Mouse (Mus musculus) cerebellum, adult 9-10 months (tissue): ENCODE measurements around the gene Slco4a1.
A peak's percentile ranks its signal among the peaks of the same experiment; 100 is the strongest.

Source experiments
- DNase-seq: peaks from one replicate; pipeline ENCODE4 v3.0.0; 2022

Slco4a1 gene

DNA sequence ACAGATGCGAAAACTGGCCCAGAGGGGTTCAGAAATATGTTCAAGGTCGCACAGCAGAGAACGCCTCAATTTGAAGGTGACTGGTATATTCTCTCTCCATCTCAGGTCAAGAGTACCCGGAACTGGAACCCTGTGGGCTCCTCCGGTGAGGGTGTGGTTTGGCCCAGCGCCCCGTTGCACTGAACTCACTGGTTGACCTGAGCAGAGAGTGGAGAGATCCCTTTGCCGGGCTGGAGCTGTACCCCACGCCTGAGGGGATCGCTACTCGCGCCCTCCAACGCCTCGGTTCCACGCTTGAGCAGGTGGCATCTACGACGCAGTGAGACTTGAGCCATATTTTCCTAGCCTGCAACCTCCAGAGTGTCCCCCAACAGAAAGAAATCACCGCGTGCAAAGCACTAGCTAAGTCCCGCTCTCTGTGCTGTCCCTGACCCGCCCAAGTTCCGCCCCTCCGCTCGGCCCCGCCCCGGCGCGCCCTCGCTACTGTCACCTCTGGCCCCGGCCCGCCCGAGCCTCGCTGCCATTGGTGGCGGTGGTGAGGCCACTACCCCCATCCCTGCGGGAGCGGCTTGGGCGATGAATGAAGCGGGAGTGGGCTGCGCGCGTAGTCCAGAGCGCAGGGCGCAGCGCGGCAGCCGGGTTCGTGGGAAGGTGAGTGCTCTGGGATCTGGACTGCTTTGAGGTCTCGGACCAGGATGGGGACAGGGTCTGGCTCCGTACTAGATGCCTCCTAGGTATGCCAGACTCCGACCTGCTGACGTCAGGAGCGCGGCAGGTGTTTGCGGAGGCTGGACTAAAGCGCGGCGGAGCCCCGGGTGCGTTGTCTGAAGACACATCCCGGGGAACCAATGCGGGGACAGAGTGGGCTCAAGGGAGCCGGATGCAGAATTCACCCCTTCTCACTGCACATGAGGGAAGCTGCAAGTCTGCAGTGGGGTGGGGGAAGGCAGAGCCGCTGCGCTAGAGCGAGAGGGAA lies at the start of gene Slco4a1:
TSS of gene Slco4a1 (plus strand) at position 523 of the 976 bp plus-strand sequence.
- peak; percentile 90 for DNase-seq

DNA sequence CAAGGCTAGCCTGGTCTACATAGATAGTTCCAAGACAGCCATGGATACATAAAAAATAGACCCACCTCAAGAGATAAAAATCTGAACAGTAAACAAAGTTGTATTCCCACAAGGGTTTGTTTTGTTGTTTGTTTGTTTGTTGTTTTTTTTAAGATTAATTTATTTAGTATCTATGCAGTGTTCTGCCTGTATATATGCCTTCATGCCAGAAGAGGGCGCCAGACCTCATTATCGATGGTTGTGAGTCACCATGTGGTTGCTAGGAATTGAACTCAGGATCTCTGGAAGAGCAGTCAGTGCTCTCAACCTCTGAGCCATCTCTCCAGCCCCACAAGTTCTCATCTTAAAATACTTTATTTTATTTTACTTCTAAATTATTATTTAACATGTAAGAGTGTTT lies 47.6 kb upstream of the Slco4a1 start:
- DNase-seq: no peak

DNA sequence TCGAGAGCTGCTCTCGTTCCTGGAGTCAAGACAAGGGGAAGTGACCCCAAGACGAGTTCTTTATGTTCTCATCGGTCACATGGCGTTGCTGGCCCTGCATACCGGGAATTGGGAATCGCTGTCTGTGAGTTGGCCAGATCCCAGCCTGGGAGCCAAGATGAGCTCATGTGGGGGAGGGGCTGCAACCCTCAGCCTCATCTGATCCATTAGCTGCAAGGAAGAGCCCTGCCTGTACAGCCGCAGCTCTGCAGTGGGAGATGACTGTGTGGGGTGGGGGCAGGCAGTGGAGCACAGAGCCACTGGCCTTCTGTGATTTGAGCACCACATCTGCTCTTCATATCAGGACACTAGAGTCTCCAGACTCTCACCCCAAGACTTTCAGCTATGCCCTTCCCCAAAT lies 45.6 kb upstream of the Slco4a1 start:
- DNase-seq: no peak

DNA sequence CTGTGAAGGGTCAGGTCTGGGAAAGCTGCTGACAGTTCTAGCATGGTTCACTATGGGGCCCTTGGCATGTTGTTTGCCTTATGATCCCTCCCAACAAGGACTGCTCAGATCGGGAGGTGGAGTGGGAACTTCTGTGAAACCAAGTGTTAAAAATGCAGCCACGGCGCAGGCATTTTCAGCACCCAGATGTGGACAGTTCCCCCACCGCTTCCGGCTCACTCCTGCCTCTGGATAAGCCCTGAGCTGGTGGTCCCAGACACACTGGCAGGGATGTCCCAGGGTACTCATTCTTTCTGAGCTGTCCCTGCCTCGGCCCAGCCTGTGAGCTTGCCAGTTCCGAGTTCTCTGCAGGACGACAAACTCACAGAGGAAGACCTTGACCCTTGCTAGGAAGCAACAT lies 45.0 kb upstream of the Slco4a1 start:
- DNase-seq: no peak

DNA sequence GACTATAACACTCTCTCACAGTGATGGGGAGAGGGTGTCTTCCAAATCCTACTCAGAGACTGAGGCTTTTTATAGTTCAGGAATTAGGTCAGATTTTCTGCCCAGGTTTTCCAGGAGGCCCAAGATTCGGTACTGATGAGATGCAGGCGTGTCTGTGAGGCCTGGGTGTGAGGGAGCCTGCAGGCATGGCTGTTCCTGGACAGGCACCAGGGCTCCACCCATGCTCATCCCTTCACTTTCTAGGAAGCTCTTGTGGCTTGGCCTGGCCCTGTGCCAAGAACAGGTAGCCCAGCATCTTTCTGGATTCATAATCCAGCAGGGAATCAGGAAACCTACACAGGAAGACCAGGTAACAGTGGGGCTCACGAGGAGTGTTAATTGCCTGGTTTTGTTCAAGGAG lies 40.4 kb upstream of the Slco4a1 start:
- no peak for DNase-seq

DNA sequence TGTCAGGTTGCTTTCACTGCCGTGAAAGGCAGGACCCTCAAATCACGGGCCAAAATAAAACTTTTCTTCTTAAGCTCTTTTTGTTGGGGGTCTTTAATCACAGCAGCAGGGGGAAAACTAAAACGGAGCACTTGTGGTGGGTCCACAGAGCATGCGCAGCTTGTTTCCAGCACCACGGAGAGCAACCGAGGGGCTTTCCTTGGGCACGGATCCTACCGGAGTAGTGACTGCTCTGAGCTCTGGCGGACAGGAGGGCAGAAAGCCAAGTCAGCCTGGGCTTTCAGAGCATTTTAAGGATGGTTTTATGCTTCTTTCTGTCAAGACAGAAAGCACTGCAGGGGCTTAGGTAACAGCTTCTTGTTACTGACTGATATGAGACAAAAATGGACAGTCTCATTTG lies 38.3 kb upstream of the Slco4a1 start:
- no peak for DNase-seq

DNA sequence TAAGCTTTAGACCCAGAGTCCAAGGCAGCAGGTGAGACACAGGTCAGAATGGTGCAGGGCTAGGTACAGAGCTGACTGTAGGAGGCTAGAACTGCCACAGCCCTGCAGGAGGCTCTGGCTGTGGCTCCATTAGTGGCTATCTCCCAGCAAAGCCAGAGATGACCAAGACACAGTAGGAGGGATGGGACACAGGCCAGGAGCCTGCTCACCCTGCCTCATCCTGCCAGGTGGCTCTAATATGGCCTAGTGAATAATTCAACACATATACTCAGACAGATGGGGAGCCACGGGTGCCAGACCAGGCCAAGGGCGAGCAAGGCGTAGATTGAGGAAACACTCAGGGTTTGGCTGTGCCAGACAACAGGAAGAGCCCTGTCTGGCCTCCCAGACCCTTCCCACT lies 35.4 kb upstream of the Slco4a1 start:
- peak; percentile 88 for DNase-seq

DNA sequence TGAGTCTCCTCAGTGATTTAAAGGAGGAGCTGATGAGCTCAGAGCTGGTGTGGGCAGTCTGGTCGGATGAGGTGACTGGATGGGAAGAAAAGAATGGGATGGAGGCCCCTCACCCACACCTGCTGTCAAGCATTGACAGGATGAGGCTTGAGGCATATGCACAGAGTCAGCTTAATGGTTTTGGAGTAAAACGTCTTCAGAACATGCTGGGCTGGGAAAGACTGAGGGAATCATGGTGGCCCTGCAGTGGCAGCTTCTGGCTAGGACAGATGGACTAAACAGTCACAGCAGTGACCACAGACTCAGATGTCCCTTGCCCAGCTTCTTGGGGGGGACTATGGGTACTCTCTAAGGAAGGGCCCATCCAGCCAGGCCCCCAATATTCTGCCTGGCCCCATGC lies 30.9 kb upstream of the Slco4a1 start:
- DNase-seq: no peak

DNA sequence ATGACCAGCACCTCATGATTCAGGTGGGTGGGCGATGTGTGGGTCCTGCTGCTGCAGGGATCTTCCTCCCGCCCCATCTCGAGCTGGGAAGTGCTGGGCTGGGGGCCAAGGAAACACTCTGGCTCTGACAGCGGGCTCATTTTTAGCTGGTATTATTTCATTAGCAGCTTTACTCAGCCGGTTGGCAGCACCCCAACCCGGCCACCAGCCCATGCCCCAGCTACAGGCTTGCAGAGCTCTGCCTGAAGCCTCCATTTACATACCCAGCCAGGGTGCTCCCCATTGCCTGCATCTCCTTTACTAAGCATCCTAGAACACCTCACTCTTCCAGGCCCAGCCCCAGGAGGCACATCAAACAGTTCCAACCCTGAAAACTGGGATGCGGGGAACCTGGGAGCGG lies 29.0 kb upstream of the Slco4a1 start:
- peak; percentile 21 for DNase-seq

DNA sequence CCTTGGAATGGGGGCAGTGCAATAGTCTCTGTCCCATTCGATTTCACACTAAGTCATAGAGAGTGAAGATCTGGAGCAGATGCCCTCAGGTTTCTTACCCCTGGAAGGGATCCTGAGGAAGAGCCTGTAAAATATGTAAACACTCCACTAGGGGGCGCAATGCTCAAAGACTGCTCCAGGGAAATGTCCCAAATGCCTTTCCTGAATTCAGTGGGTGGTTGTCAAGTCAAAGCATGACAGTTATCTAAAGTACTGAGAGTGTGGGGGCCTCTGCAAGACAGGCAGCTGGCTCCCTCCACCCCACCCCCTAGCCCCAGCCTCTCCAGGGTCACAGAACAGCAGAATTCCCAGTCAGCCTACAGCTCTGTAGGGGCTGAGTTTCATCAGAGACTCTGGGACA lies 27.7 kb upstream of the Slco4a1 start:
- DNase-seq: peak; percentile 31

DNA sequence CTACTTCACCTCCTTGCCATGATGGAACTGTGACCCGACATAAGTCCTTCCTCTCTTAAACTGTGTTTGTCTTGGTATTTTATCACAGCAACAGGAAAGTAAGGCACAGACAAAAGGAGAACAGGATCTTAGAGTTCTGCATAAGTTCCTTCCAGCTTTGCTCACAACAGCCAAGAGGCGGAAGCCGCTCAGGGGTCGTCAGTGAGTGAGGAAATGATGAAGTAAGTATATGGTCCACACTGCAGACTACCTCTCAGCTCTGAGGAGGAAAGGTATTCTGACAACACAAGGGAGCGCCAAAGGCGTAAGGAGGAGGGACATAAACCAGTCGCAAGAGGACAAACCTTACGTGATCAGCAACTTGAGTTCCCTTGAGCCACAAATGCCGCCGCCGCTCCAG lies 25.4 kb upstream of the Slco4a1 start:
- DNase-seq: no peak

DNA sequence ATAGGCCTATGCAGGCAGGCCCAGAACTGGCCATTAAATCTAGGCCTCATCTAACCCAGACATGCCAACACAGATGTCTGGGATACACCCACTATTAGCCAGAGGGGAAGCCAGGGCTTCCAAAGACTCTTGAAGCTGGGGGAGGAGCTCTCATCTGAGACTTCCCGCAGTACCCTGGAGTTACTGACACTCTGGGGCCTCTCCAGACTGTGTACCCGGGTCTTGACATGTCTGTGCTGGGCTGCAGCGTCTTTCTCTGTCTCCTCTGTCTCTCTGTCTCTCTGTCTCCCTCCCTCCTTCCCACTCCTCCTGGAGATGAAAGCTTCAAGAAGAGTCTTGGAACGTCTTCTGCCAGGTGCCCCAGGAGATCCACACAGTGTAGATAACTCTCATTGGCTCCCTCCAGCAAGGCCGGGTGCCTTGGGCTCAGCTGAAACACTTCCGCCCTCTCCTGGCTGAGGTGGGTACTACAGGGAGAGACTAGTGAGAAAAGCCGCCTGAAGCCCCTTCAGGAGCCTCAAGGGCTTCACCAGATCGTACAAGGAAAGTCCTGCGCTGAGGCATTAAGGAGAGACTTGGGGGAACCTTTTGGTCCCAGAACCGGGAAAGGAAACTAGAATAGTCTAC lies 23.9 kb upstream of the Slco4a1 start:
- DNase-seq: peak; percentile 77

DNA sequence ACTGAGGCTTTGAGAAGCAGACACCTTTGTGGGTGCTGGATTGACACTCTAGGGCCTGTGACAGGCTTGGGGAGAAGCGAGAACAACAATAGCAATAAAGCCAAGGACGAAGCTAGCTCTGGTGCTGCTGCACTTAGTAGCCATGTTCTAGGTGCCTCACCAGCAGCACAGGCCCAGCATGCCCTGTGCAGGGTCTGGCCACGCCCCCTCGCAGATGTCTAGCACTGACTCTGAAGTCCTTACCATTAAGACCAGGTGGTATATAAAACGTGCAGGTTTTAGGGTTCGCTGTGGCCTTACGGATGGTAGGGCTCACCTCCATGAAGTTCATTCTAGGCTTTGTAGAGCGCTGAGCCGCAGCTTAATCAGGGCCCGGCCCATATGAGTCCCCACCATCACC lies 23.3 kb upstream of the Slco4a1 start:
- DNase-seq: no peak

DNA sequence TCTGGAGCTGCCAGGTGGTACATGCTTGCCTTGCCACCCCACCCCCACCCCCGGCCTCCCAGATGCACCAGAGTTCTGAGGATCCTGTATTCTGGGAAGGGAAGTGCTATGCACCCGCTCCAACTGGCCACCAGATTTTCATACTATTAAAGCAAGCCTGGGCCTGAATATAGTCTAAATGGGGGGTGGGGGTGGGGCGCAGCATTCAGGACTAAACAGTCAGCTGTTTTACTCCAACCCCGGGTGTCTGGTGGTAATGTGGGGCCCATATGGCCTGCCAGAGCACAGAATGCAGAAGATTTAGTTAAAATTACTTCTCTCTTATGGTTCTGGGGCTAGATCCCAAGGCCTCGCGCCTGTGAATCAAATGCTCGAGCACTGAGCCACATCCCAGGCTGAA lies 22.7 kb upstream of the Slco4a1 start:
- DNase-seq: no peak

DNA sequence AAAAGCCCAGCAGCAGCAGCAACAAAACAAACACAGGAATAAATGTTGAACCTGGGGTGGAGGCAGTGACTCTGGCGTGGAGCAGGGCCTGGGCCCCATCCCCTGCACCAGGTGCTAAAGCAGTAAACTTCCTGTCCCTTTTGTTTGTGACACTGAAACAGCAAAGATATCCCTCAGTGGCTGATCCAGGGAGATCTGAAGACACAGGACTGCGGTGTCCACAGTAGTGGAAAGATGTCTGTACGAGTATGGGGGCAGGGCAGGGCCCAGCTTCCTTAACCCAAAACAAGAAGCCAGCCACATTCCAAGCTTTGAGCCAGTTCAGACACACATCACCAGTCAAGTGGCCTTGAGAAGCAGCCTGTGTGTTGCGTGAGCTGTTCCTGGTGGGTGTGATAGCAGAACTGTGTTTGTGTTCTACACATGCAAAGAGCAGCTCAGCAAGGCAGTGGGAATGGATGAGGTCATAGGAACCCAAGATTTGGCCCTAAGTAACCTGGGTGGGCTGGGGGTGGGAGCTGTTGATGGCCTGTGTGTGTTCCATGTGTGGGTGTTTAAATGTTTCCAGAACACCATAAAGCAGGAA lies 20.6 kb upstream of the Slco4a1 start:
- DNase-seq: no peak

DNA sequence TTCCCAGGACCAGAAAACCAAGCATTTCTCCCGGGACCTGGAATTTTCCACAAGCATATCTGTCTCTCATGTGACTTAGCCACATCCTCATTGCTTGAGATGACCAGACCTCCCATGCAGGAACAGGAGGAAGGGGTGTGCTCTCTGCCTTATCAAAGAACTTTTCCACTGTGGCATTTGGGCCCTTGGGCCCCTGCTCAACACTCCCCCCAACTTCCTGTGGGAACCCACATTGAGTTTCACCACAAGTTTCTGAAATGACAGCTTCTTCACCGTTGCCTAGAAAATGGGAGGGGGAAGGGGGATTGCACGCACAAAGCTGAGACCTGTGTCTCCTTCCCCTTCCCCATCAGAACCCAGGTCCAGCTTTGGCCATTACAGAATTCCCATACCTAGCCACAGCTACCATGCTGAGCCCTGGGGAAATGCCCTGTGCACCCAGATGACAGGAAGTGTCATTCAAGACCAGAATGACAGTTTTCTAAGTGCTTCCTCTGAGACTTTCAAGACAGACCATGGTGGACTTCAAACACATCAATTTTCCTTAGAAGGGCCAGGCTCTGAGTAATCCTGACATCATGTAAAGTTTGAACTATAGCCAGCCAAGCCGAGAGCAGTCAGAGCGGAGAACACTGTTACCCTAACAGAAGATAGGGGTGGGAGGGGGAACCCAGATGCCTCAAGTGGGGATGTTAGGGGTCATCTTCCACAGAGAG lies 18.7 kb upstream of the Slco4a1 start:
- no peak for DNase-seq

DNA sequence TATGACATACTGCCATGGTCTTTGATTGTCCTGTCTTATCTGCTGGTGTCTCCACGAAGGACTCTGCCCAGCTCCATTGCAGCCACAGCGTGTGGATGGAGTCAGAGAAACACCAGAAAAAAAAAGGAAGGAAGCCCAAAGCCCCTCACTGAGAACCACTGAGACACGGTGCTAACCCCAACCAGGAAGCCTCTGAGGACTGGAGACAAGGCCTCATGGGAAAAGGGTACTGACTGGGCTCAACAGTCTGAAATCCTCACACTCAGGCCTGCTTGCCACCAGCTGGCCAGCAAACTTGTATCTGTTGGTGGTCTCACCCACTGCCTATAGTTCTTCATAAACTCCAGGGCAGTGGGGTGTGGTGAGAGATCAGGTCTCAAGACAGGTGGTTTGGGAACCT lies 16.3 kb upstream of the Slco4a1 start:
- no peak for DNase-seq

DNA sequence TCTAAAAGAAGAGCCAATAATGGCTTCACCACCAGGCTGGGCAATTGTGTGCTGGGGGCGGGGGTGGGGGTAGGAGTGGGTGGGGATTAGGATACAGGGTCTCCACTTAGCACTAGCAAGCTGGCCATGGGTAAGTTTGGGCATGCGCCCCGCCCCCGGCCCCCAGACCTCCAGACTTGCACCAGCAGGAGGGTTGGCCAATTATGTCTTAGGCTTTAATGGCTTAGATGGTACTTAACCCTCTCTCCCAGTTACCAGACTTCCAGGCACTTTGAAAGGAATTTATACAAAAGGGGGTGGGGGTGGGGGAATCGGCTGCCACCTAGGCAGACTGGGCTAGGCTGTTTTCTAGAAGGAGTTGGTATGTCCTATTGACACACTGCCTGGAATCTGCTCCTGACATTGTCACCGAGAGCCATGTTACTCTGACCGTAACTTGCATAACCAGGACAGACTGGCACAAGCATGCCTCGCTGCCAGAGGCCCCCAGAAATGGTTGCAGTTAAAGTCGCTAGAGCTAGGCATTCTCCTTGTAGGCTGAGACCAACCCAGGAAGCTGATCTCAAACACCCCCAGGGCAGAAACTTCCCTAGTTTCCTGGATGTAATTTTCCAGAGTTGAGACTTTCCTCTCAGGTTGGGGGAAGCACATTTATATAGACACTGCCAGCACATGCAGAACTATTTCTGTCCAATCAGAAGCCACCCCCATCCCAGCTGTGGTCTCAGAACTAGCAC lies 15.3 kb upstream of the Slco4a1 start:
- no peak for DNase-seq

DNA sequence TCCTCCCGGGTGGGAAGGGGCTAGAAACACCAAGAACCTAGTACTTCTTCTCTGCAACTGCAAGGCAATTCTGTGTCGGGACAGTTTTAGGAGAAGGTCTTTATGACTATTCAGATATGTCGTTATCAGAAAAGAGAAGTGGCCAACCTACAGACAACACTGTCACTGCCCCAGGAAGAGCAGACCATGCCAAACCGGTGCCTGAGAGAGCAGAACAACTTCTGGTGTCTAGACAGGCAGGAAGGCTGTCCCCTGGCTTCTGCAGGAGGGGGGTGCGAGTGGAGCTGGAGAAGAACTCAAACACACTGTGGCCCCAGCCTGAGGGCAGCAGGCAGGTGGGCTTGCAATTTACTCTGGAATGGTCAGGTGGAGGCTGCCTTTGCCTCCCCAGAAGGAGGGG lies 14.0 kb upstream of the Slco4a1 start:
- DNase-seq: no peak

DNA sequence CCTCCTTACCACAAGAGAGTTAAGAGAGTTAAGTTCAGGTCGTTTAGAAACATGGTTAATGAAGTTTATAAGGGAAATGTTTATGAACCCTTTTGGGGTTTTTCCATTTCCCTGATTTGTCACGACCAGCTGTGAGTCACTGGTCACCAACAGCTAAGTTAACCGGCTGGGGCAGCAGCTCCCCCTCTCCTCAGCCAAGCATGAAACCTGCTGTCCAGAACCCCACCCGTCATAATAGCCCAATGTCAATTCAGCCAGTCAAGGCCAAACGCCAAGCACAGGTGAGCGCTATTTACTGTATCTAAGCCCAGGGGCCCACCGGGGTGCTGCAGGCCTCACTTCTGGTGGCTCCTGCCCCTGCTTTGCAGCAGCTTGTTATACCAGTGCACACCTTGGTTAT lies 12.2 kb upstream of the Slco4a1 start:
- DNase-seq: no peak

DNA sequence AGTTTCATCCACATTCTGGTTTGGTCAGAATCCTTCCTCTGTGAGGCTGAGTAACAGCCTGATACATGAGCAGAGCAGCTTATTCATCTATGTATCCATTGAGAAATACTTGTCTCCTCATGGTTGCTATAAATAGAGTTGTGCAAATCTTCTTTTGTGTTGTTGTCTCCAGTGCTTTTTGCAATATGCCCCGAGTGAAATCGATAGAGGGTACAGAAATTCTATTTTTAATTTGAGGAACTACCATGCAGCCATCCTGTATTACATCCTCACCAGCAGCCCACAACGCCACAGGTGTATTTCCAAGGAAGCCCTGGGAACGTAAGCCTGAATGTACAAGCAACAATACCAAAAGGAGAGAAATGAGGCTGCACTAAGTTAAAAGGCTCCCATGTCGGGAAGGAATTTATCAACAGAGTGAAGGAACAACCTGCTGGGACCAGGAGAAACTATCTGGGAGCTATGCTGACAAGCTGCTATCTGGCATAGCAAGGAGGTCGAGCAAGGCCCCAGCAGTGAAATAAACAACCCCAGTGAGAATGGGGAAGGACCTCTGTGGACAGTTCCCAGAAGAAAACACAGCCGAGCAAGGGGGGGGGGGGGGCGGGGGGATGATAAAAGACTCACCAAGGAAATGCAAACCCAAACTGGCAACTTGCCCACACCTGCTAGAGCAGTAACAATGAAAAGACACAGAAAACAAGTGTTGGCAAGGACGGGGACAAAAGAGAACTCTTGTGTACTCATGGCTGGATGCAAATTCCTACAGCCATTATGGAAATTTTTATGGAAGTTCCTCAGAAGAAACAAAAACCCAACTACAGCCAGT lies 10.9 kb upstream of the Slco4a1 start:
- DNase-seq: no peak

DNA sequence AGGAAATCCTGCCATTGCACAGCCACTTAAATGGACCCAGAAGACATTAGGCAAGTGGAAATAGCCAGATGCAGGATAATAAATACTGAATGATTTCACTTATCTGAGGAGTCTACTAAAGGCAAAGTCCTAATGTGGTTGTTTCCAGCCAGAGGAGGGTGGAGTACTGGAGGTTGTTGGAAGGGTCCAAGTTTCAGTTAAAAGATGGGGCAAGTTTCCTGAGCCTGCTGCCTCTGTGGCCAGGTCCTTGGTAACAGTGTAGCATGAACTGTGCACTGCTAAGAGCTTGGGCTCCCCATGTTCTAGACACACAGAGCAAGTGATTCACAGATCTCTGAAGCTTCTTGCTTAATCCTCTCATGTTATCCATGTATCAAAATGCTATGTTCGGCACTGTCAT lies 10.1 kb upstream of the Slco4a1 start:
- no peak for DNase-seq
